Mouse (Mus musculus) heart, postnatal 36 days (tissue): ENCODE measurements around the gene Fam71e2. TPM values are rescaled to one million over a fixed set of nuclear protein-coding genes. Genes with fewer than 3 reads are reported as not detected.
A peak's percentile ranks its signal among the peaks of the same experiment; 100 is the strongest.
"Not testable (repeated sequence)": the region's sequence is repeated elsewhere in the genome, so short reads cannot be mapped to it uniquely, and the experiment has no call there.

Experiments
- DNase-seq, 2 experiments: peaks; one replicate each; pipeline ENCODE4 v3.0.0; 2021 to 2022
- intact Hi-C: fragments of 180-260 bp; cut with DNase I; formaldehyde crosslinking; loops from one replicate; pipeline ENCODE4 v1.15.1; 2025
- total RNA-seq, 2 experiments: library from RNA; stranded (reverse); gene quantifications; 2 replicates each; pipeline ENCODE4 v1.2.3; 2021

Gene Fam71e2
- not detected for total RNA-seq

DNA sequence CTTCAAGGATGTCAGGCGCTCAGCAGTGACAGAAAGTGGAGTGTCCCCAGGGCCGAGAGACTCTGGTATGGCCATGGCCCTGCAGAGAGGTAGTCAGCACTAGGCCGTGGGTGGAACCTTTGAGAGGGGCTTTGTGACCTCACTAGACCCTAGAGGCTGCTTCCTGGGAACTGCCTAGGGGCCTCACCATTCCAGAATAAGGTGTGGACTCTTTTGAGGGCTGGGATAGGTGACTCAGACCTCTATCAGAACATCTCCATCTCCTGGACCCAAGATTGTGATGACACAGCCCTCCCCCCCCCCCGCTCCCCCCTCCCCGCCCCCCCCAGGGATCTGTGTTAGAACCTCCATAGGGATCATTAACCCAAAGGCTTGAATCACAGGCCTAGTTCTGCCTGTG, at the start of gene Fam71e2:
TSS of gene Fam71e2 (minus strand) at position 101 of the 400 bp plus-strand sequence.
- intact Hi-C loops, result no loop called here
- DNase-seq, result no peak

DNA sequence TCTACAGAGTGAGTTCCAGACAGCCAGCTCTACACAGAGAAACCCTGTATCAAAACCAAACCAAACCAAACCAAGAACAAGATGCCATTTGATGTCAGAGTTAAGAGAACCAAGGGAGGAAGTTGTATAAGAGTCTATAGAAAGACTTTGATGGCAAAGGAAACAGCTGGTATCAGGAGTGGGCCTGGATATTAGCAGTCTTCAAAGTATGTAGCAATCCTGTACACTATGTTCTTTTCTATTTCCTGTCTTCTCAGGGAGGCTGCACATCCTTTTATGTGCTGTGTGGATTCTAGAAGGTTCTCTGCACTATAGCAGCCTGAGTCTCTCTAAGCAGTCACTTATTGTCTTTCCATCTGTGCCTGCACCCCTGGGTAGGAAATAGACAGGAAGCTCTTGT, 45.5 kb upstream of the Fam71e2 start:
- intact Hi-C loops, result loop anchor here (10.0 kb wide), 2 partner anchors 198 to 228 kb away; partner anchors contain the start of genes Fiz1, Gm44973 and Zfp524
- DNase-seq, result no peak

DNA sequence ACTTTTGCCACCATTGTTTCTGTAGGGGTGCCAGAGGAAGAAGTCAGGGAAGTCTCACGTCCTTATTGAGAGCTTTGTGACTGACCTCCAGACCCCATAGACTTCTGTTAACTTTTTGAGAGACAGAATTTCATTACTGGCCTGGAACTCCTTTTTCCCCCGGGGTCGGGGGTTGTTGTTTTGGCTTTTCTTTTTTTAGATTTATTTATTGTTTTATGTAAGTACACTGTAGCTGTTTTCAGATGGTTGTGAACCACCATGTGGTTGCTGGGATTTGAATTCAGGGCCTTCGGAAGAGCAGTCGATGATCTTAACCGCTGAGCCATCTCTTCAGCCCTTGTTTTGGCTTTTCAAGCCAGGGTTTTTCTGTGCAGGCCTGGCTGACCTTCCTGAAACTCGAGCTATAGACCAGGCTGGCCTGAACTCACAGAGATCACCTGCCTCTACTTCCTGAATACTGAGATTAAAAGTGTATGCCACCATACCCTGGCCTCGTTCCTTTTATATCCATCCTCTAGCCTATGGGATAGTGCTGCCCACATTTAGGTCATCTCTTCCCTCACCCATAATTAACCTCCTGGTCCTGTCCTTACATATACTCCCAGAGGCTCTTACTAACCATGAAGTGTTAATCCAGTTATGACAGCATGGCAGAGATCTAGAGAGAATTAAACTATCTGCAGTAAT, 42.1 kb upstream of the Fam71e2 start:
- DNase-seq, result no peak
- intact Hi-C loops, result loop anchor here (2.0 to 10.0 kb wide), 5 partner anchors 52 to 232 kb away; partner anchors contain the start of genes Fiz1, Gm44973, Zfp524 and Zfp628

DNA sequence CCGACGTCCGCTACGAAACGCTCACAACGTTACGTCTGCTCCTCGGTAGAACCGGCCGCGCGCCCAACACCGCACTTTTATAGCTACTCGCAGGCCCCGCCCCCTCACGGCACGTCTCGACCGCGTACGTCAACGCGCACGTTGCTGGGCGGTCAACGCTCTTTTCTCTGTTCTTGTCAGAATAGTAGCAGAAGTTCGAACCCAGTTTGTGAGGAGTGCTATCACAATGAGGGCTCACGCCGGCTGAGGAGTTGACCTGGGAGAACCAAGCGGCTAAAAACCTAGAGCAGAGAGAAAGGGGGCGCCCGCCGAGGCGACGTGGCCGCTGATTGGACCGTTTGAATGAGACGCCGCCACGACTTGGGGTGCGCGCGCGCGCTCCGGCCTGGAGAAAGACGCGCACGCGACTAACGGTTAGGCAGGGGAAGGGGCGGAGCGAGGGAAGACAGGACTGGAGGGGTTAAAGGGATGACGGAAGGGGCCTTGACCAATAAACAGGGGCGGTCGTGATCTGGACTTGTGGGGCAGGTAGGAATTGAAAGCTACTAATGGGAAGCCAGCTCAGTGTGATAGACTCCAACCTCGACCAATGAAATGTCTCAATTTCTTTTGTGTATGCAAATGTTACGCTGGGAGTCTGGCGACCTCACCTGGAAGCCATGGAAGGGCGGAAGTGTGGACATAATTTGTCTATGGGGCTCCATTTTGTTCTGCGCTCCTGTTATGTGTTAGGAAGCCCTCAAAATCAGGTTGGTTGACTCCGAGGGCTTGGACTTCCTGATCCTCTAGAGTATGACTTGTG, 41.4 kb upstream of the Fam71e2 start, which contains the start of gene Ube2s:
TSS of gene Ube2s (minus strand) at position 288 of the 802 bp plus-strand sequence.
- DNase-seq, result peak; percentile 98
- intact Hi-C loops, result loop anchor here (1.0 to 10.0 kb wide), 6 partner anchors 19 to 232 kb away; partner anchors contain the start of genes Fiz1, Gm44973, Zfp524 and Zfp628

DNA sequence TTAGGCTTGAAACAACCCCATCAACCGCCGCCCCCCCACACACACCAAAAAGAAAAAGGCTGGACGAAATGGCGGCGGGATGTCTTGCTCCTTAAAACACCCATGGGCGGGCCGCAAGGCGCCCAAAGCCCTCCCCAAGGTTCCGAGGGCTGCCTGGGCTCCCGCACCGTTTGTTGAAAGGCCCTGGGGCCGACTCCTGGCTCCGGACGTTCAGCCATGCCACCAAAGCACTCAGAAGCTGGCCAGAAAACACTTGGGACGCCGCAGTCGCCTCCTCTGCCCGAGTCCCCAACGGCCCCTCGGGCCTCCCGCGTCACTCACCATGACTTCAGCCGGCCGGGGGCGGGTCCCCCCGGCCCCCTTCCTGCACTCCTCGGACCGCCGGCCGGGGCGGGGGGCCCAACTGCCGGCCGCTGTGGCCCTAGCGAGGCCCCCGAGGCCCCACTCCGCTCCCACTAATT, 40.8 kb upstream of the Fam71e2 start:
- intact Hi-C loops, result loop anchor here (1.0 to 10.0 kb wide), 7 partner anchors 19 to 233 kb away; partner anchors contain the start of genes Fiz1, Gm44973, Zfp524 and Zfp628
- DNase-seq, result no peak

DNA sequence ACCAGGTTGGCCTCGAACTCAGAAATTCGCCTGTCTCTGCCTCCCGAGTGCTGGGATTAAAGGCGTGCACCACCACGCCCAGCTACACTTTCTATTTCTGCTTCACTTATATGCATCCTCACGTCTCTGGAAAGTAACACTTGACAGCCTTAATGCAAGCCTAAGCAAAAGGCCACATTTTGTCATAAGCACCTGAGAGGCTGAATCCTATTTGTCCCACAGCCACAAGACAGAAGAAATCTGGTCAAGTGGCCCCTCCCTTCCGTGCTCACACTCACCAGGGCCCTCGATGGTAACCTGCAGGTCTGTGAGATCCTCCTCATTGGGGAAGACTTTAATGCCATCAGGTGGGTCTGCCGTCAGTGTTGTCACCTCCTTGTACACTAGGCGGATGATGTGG, 40.0 kb upstream of the Fam71e2 start:
- intact Hi-C loops, result loop anchor here (2.0 to 10.0 kb wide), 4 partner anchors 72 to 234 kb away; partner anchors contain the start of genes Fiz1, Gm44973 and Zfp524

DNA sequence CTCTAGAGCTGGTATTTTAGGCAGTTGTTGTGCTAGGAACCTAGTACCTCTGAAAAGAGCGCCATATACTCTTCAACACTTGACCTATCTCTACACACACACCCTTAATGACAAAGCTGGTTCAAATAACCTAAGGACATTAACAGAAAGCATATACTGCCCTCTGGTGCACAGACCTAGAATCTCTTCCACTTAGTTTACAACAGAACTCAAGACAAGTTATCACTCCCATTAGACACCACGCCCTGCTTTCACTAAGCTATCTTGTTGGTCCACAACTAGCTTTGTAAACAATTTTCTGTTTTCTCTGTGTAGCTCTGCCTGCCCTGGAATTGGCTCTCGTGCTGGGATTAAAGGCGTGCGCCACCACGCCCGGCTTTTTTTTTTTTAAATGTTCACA, 35.6 kb upstream of the Fam71e2 start:
- DNase-seq, result peak in 1 of 2 experiments; percentile 10
- intact Hi-C loops, result loop anchor here (2.0 kb wide), 1 partner anchor 182 kb away; no protein-coding TSS in a partner anchor

More for the DNA sequence above, 40.0 kb upstream of the Fam71e2 start:
- not testable (repeated sequence) for DNase-seq

DNA sequence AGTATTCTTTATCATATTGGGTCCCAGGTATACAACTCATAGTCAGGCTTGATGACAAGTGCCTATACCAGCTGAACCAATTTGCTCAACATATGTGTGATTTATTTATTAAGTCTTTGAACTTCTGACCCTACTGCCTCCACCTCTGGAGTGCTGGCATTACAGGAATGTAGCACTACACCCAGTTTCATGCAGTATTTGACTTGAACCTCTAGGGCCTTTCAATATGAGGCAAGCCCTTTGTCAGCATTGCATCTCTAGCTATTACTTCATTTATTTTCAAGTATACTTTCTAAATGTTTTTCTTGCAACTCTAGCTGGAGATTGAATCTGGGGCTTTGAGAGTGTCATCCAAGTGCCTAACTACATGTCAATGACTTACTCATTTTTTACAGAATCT, 31.1 kb upstream of the Fam71e2 start:
- intact Hi-C loops, result no loop called here
- DNase-seq, result no peak

DNA sequence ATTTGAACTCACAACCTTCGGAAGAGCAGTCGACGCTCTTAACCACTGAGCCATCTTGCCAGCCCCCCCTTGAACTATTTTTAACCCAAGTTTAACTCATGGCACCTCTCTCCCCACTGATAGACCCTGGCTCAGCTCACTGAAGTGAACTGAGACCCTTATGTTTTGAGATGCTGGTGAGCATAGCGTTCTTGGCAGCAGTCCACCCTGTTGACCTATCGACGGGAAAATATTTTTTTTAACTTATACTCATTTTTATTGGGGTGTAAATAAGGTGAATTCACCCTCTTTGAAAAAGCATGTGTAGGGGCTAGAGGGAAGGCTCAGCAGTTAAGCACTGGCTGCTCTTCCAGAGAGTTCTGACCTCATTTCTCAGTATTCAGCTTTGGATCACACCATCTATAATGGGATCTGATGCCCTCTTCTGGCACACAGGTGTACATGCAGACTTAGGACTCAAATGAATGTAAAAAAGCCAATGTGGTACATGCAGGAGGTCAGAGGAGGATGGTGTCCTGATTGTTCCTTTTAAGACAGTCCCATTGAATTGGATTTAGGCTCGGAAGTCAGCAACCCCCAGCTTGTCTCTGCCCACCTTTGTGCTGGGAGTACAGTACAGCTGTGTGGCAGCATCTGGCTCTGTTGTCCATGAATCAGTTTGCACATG, 24.8 kb upstream of the Fam71e2 start:
- intact Hi-C loops, result loop anchor here (2.0 to 10.0 kb wide), 2 partner anchors 239 to 259 kb away; partner anchors contain the start of gene Zfp580
- DNase-seq, result peak in 1 of 2 experiments; percentile 18

DNA sequence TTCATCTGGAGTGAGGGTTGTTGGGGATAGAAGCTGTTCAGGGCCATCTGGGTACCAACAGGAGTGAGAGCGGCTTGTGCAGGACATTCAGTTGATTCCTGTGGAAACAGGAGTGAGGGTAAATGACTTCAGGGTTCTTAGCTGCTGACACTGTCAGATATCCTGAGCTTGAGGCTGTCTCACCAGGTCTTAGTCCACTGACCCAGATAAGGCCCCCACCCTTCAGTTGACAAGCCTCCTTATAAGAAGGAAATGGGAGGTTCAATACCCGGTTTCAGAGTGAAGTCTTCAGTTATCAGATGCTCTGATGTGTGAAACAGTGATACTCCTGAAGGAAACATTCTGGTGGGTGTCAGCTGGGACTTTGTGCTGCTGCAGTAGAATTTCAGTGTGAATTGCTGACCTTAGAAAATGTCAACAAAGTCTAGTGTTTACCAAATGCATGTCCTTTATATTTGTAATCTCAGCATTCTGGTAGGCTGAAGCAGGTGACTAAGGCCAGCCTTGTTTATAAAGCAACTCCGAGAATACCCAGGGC, 23.6 kb upstream of the Fam71e2 start:
- DNase-seq, result no peak
- intact Hi-C loops, result loop anchor here (5.0 to 10.0 kb wide), 4 partner anchors 172 to 642 kb away; partner anchors contain the start of genes Ccdc106, Leng9, Zfp580 and Zfp865

DNA sequence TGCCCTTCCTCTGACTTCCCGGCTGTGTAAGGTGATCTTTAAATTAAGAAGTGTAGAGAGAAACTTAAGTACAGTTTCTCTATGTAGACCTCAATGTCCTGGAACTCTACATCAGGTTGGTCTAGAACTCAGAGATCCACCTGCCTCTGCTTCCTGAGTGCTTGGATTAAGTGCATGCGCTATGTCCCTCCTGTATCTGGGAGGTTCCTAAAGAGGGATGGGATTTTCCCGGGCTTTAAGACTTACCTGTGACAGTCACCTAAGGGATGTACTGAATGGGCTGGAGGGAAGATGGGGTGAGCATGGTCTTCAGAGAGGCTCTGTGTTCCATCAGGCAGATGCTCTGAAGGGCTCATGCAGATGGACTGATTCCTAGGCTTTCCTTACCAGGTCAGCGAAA, 22.6 kb upstream of the Fam71e2 start:
- intact Hi-C loops, result loop anchor here (1.0 to 10.0 kb wide), 5 partner anchors 19 to 641 kb away; partner anchors contain the start of genes Ccdc106, Leng9, Ube2s and Zfp580
- DNase-seq, result no peak

DNA sequence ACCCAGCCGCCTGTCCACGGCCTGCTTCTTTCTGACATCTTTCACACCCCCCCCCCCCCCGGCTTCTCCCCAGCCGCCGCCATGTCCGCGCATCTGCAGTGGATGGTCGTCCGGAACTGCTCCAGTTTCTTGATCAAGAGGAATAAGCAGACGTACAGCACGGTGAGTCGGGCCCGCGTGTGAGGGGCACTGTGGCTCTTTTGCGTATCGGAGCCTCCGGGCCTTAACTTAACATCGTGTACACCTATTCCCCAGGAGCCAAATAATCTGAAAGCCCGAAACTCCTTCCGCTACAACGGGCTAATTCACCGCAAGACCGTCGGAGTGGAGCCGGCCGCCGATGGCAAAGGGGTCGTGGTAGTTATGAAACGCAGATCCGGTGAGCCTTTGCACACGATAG, 22.1 kb upstream of the Fam71e2 start:
- peak in 1 of 2 experiments; percentile 8 for DNase-seq

DNA sequence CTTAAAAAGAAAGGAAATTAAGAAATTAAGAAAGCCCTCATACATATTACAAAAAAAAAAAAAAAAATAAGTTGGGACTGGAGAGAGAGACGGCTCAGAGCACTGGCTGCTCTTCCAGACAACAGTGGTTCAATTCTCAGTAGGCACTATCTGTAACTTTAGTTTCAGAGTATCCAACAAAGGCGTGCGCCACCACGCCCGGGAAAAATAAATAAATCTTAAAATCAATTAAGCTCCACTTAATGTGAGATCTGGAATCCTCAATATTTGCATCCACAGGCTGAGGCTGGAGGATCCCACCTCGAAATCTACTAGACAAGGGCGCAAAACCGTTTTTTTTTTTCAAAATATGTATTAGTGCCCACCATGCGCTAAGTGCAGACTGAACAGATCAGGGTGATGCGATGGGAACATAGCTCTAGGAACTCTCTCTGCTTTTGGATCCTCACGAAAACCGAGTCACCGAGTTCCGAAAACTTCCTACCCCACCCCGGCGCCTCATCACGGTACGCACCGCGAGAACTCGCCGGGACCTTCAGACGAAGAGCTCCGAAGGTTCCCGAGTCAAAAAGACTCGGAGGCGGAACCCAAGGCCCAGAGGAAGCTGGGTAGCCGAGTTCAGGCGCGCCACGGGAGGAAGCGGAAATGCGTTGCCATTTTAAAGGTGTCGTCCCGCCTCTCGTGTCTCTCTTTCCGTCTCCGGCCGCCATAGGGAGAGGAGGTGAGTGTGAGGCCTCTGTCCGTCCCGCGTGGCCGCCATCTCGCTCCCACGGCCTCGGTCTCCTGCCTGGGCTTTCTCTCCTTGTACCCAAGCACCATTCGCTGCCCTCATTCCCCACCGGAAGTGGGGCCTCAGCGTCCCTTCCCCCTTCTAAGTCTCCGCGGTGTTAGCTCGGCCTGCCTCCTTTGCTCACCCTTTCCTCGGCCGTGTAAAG, 21.4 kb upstream of the Fam71e2 start, which contains the start of gene Rpl28:
TSS of gene Rpl28 (plus strand) at position 597 of the 935 bp plus-strand sequence.
- DNase-seq, result peak; percentile 91 to 92
- intact Hi-C loops, result loop anchor here (1.0 to 10.0 kb wide), 5 partner anchors 20 to 640 kb away; partner anchors contain the start of genes Ccdc106, Leng9, Ube2s and Zfp580

More for the DNA sequence above, 22.1 kb upstream of the Fam71e2 start:
- intact Hi-C loops, result loop anchor here (1.0 to 10.0 kb wide), 5 partner anchors 19 to 641 kb away; partner anchors contain the start of genes Ccdc106, Leng9, Ube2s and Zfp580

DNA sequence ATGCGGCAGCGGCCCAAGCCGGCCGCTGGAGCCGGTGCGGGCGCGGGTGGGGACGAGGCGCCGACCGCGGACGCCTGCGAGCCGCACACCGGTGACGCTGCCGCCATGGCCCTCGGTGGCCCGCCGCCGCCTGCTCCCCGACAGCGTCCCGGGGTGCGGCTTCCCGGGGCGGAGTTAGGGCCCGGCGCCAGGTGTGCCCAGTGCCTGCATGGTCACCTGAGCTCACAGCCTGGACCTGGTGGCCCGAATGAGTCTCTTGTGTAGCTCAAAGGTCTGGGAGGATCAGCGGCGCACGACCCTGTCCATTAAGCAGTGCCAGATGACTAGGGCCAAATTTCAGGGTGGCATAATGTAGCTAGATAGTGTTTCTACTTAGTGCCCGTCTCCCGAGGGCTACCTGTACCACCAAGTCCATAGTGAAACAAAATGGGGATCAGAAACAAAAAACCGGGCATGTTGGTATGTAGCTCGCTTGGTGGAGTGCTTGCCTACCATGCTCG, 18.4 kb upstream of the Fam71e2 start, which contains the start of gene Tmem238:
TSS of gene Tmem238 (minus strand) at position 221 of the 500 bp plus-strand sequence.
- intact Hi-C loops, result loop anchor here (2.0 kb wide), 1 partner anchor 49 kb away; the partner anchor contains the start of gene Kmt5c
- peak in 1 of 2 experiments; percentile 58 for DNase-seq

DNA sequence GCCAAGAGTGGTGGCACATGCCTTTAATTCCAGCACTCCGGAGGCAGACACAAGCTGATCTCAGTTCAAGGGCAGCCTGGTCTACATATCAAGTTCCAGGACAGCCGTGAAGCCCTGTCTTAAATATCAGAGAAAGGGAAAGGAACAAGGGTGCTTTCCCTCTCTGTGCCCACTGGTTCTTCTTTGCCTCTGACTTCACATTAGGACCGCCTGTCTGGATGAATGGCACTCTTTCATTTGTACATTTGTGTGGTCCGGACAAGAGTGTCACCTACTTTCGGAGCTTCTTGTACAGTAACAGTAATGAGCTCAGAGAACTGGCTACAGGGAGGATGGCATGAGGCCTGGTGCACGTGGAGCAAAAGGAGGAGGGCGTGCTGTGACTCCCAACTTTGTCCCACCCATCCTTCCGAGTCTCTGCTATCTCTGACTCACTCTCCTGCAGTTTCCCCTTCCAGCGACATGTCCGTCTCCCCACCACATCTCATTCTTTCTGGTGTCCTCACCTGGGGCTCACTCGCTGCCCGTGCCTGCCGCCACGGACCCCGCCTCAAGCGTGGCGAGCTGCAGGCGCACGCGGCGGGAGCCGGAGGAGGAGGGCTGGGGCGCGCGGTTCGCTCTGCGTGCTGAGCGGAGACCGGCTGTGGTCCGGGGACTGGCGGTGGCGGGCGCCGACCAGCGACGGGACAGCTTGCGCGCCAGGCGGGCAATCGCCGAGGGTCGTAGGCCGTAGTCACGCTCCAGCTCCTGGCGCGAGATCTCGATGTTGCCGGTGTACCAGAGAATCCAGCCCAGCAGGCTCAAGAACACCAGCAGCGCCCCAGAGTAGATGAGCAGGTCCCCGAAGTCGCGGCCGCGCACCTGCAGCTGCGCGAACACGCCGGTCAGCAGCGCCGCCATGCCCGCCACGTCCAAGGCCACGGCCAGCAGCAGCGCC, 17.7 kb upstream of the Fam71e2 start:
- intact Hi-C loops, result loop anchor here (2.0 kb wide), 1 partner anchor 48 kb away; the partner anchor contains the start of gene Kmt5c
- peak; percentile 58 to 75 for DNase-seq

DNA sequence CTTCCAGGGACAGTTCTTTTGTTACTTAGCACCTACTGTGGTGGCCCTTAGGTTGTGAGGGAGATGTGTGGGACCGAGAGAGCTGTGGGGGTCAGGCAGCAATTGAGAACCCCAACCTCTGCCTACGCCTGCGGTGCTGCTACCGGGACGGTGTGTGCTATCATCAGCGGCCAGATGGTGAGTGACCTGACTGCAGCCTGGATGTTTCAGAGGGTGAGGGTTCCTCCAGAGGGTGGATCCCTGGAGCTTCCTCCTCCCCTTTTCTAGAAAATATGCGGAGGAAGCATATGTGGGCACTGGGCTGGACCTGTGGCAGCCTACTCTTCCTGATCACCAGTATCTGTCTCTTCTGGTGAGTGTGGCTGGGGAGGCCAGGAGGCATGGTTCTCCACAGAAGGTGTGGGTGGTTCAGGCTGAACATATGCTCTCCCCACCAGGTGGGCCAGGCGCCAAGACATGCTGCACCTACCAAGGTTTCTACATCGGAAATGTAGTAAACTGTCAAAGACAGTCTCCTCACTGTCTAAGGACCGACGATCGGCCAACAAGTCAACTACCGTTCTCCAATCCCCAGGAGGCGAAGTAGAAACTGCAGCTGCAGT, 12.7 kb upstream of the Fam71e2 start:
- DNase-seq, result no peak
- intact Hi-C loops, result no loop called here
